Mouse (Mus musculus) right cerebral cortex, adult 18-20 months (tissue): Measurements from ENCODE around the gene Dnah2.
A peak's percentile ranks its signal among the peaks of the same experiment; 100 is the strongest.
"Not testable (repeated sequence)": the region's sequence is repeated elsewhere in the genome, so short reads cannot be mapped to it uniquely, and the experiment has no call there.

Source experiments
- DNase-seq: peaks from one replicate; pipeline ENCODE4 v3.0.0; 2022; ENCODE audit warnings: mixed read lengths

The Dnah2 gene

DNA sequence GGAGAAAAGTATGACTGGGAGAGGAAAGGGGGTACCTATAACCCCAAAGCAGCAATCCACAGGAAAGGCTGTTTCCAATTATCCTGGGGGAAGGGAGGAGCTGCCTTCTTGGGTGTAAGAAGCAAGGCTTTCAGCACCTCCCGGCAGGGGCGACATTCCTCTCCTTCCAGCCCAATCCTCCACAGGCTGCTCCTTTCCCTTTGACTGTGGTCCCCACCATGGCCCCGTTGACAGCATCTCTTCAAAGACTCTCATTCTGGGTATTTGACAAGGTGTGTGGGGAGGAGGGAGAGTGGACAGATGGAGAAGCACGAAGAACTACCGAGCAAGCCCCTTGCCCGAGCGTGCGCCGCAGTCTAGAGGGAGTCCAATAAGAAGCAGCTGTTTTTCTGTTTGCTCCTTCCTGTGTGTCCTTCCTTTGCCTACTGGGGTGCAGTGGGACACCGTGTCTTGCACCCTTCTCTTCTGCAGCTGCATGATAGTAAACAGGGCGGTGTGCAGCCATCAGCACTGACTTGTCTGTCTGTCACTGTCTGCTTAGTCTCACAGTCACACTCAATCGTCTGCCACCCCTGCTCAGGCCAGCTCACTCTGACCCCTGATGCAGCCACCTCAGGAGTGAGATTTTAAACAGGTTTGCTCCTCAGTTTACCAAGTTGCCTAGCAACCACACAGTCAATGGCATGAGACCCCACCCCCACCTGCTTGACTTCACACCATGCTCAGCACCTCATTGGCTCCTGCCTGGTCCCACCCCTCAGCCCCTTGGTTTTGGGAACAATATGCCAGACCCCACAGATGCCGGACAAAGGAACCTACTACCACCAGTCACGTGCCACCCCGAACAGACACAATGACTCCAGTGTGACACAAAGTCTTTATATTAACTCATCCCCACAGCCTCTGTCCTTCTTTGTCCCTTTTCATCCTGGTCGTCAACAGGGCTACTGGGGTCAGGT, 12.3 kb upstream of the Dnah2 start:
- DNase-seq, result peak; percentile 55

DNA sequence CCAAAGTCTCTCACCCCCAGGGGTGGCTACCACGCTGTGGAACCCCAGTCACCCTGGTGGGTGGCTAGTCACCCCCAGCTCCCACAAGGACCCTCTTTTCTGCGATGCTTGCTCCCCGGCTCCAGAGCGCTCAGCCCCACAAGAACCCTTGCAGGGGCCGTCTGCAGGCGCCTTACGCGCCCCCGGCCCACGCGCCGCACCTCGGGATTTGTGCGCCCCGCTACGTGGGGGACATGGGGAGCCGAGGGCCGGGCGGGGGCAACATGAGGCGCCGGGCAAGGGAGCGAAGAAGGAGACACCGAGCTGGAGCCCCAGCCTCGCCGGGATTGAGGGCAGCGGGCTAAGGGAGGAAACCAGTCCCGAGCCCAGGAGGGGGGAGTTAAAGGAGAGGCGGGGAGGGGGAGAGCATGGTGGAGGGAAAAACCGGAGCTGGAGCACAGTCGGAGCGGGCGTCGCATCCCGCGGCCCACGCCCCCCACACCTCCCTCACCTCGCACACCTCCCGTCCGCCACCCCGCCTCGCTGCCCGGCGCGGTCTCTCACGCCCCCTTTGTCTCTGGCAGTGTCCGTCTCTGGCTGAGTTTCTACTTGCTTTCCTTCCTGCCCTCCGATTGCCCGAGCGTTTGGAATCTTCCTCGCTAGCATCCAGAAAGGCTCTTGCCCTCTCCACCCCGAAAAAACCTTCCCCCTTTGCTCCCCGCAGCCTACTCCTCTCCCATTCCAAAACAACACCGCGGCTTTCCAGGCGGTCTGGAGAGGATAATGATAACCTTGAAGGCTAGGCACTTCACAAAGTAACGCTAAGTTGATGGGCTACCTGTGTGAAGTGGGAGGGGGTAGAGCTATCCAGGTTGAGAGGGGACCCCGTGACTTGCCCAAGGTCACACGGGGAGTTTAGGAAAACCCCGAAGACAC, 11.2 kb upstream of the Dnah2 start, which contains the start of gene Efnb3:
Gene Efnb3, minus strand, starts transcription at position 355 of the 915 bp plus-strand sequence.
- no peak for DNase-seq

DNA sequence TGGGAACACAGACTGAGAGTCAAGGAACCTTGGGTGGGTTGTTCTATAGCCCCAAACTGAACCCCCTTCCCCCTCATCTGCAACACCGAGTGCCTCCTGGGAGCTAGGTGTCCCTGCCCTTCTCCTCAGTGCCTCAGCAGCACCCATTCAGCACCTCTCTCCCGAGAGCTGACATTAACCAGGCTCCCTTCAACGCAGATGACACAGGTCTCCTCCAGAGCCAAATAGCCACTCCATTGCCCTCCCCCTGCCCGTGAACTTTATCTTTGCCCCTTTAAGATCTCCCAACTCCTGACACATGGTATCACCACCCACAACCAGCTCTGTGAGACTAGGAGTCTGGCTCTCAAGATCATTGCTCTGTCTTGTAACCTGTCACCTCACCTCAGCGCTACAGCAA, 10.3 kb upstream of the Dnah2 start:
- no peak for DNase-seq

- DNase-seq, result no peak
Measured at GRCm38 (mm10) chr11:69558756-69559155, 9.8 kb upstream of the Dnah2 start.

GRCm38 (mm10) chr11:69557381-69557958, 8.6 kb upstream of the Dnah2 start:
- no peak for DNase-seq

GRCm38 (mm10) chr11:69554539-69555140, 5.7 kb upstream of the Dnah2 start:
- DNase-seq, result no peak

- no peak for DNase-seq
Measured at GRCm38 (mm10) chr11:69553341-69553721, 4.4 kb upstream of the Dnah2 start.

DNA sequence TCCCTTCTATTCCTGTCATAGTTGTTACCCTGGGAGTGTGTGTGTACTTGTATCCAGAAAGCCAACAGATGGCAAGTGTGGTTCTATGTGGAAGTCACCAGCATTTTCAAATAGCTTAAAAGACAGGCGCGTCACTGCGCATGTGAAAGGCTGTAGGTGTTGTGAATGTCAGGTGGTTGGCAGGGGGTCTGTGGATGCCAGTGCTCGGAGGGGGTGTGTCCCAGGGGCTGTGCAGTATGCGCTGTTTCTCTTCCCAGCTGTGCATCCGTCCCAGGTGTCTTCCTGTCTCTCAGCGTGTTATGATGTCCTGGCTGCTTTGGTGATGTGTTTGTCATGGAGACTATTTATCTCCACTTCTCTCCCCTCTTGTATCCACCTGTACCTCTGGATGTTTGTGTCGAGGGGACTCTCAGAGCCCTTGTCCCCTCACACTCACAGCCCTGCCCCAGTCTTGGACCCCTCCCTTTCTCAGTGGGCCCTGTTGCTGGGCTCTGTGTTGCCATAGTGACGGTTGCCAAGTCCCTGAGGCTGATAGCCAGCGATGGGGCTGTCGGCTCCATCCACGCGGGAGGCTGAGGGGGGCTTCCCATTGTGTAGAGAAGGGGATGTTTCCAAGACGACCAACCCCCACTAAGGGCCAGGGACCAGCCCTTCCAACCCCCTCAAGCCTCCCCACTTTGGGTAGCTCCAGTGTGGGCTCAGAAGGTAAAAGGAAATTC, 3.9 kb upstream of the Dnah2 start:
- DNase-seq, result no peak

DNA sequence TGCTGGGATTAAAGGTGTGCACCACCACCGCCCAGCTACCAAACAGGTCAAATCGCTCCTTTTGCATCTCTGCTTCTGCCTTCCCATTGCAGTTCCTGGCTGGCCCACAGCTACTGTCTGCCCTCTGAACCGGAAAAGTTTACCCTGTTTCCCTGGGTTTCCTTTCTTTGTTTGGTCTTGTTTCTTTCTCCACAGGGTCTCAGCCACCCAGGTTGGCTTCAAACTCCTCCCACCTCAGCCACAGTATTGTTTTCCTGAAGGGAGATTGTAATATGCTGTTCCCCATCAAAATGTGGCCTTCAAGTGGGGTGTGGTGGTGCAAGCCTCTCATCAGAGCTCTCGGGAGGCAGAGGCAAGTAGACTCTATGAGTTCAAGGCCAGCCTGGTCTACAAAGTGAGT, 2.4 kb upstream of the Dnah2 start:
- no peak for DNase-seq

DNA sequence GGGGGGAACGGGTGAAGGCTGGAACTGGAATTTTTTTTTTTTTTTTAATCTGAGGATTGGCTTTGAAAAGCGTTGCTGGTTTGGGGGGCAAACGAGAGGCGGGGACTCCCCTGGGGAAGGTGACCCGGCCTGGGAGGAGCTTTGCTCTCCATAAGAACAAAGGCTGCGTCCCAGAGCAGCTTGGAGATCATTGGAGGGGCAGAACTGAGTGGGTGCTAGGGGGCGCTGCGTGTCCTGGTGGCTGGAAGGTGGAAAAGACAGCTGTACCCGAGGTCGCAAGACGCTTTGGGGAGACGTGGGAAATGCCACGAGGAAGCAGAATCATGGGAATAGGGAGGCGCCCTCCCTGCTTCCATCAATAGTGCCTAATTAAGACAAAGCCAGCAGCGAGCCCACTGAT, 1.8 kb downstream of the Dnah2 start:
- no peak for DNase-seq

- DNase-seq, result peak; percentile 86
Measured at GRCm38 (mm10) chr11:69546423-69547053, 2.4 kb downstream of the Dnah2 start.

GRCm38 (mm10) chr11:69545957-69546356, 3.0 kb downstream of the Dnah2 start:
- DNase-seq, result no peak

GRCm38 (mm10) chr11:69543598-69543997, 5.3 kb downstream of the Dnah2 start:
- no peak for DNase-seq

DNA sequence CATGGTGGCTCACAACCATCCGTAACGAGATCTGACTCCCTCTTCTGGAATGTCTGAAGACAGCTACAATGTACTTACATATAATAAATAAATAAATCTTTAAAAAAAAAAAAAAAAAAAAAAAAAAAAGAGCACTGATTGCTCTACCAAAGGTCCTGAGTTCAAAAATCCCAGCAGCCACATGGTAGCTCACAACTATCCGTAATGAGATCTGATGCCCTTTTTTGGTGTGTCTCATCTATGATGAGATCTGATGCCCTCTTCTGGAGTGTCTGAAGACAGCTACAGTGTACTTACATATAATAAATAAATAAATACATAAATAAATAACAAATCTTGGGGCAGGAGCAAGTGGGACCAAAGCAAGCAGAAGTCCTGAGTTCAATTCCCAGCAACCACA, 7.2 kb downstream of the Dnah2 start:
- DNase-seq, result not testable (repeated sequence)

- no peak for DNase-seq
Measured at GRCm38 (mm10) chr11:69540700-69541099, 8.2 kb downstream of the Dnah2 start.

GRCm38 (mm10) chr11:69534990-69535389, 13.9 kb downstream of the Dnah2 start:
- no peak for DNase-seq

DNA sequence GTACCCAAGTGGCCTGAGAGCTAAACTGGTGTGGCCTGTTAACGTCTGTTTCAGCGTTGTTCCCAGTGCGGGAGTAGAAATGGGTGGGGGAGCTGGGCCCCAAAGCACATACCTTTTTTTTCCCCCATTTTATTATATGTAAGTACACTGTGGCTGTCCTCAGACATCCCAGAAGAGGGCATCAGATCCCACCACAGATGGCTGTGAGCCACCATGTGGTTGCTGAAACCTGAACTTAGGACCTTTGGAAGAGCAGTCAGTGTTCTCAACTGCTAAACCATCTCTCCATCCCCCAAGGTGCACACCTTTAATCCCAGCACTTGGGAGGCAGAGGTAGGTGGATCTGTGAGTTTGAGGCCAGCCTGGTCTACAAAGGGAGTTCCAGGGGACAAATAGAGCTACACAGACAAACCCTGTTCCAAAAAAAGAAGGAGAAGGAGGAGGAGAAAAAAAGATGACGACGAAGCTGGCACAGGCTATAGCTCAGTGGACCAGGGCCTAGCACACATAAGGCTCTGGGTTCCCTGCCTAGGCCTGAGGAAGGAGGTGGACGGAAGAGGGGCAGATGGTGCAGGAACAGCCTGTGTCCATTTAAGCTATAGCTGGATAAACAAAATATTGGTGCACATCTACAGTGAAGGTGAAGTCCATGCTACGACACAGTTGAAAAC, 16.3 kb downstream of the Dnah2 start:
- no peak for DNase-seq

GRCm38 (mm10) chr11:69530755-69531154, 18.2 kb downstream of the Dnah2 start:
- DNase-seq, result not testable (repeated sequence)

- not testable (repeated sequence) for DNase-seq
Measured at GRCm38 (mm10) chr11:69530281-69530680, 18.6 kb downstream of the Dnah2 start.

GRCm38 (mm10) chr11:69528031-69528390, 20.9 kb downstream of the Dnah2 start:
- no peak for DNase-seq
